Mouse (Mus musculus) small intestine, adult 2 months (tissue): ENCODE data around the gene Cend1. TPM values are rescaled to one million over a fixed set of nuclear protein-coding genes. Genes with fewer than 3 reads are reported as not detected.

ENCODE experiments used
- H3K27ac ChIP-seq: fragments of 200-500 bp; 2 replicates; pipeline ENCODE4 v1.5.1; 2012; ENCODE audit warnings: low read depth, low read length, control low read depth, inconsistent platforms; ENCODE audit not compliant: insufficient read depth
- H3K27me3 ChIP-seq: fragments of 200-500 bp; 2 replicates; pipeline ENCODE4 v1.6.1; 2012; ENCODE audit warnings: mild to moderate bottlenecking, moderate library complexity, low read length, inconsistent platforms; ENCODE audit not compliant: control insufficient read depth, insufficient read depth
- H3K36me3 ChIP-seq: fragments of 200-500 bp; 2 replicates; pipeline ENCODE4 v1.6.1; 2012; ENCODE audit warnings: mild to moderate bottlenecking, low read length, control low read depth, inconsistent platforms; ENCODE audit not compliant: control insufficient read depth, insufficient read depth
- H3K4me1 ChIP-seq: fragments of 200-500 bp; 2 replicates; pipeline ENCODE4 v1.6.1; 2012; ENCODE audit warnings: low read length, inconsistent platforms, mixed read lengths; ENCODE audit not compliant: control insufficient read depth, insufficient read depth, insufficient read length
- H3K4me3 ChIP-seq: fragments of 200-500 bp; 2 replicates; pipeline ENCODE4 v1.5.1; 2012; ENCODE audit warnings: low read depth, mild to moderate bottlenecking, control low read depth, inconsistent platforms, low read length, moderate library complexity
- CTCF ChIP-seq: fragments of 200-500 bp; IDR thresholded peaks from 2 replicates; pipeline ENCODE4 v1.5.1; 2012; ENCODE audit warnings: low read depth, mild to moderate bottlenecking, control low read depth, inconsistent platforms, low read length, moderate library complexity, mixed read lengths; ENCODE audit not compliant: insufficient replicate concordance, insufficient read length; ENCODE audit errors: extremely low read depth
- POLR2A ChIP-seq: fragments of 200-500 bp; IDR thresholded peaks from 2 replicates; pipeline ENCODE4 v1.6.1; 2012; ENCODE audit warnings: low read depth, mild to moderate bottlenecking, control low read depth, inconsistent platforms, low read length, moderate library complexity
- WGBS: fragments of 180-500 bp; shearing (Covaris S2); methylation state at CpG from one replicate; pipeline ENCODE4 v1.1.7; 2018; 5-methylcytosine and 5-hydroxymethylcytosine counted together
- polyA plus RNA-seq: library from polyadenylated mRNA; depleted of rRNA; stranded (reverse); fragments of >200 nt; gene quantifications from 2 replicates; pipeline ENCODE4 v1.2.3, GENCODE M21; 2012

The Cend1 gene
- polyA plus RNA-seq, 1 experiment, result 1.0 TPM

DNA sequence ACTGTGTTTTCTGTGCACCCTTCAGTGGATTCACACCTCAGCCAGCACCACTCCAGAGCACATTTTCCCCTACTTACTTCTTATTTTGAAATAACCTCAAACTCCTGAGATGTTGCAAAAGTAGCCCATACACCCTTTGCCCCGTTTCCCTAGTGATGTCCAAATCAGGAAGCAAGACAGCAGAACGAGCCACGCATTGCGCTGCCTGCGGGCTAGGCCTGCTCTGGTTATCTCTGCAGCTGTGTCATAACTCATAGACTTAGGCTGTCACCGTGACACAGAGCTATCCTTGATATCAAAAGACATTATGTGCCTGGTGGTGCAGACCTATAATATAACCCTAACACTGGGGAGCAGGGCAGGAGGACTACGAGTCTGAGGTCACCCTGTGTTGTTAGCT, 35.1 kb downstream of the Cend1 start:
- H3K27ac ChIP-seq, result peak overlapping the region; percentile 14; the same call in 1 of the 2 replicates
- peaks cover 17% of the 10 kb centered on the region for H3K4me1 ChIP-seq
- TF ChIP-seq CTCF, result no peak
- no peak for TF ChIP-seq POLR2A
- H3K4me3 ChIP-seq, result no peak overlapping the region
- 26% methylated on average over 7 of the region's 7 CpGs for WGBS
- no peaks in the 10 kb centered on the region for H3K27me3 ChIP-seq
- H3K36me3 ChIP-seq, result peaks cover 25% of the 10 kb centered on the region

DNA sequence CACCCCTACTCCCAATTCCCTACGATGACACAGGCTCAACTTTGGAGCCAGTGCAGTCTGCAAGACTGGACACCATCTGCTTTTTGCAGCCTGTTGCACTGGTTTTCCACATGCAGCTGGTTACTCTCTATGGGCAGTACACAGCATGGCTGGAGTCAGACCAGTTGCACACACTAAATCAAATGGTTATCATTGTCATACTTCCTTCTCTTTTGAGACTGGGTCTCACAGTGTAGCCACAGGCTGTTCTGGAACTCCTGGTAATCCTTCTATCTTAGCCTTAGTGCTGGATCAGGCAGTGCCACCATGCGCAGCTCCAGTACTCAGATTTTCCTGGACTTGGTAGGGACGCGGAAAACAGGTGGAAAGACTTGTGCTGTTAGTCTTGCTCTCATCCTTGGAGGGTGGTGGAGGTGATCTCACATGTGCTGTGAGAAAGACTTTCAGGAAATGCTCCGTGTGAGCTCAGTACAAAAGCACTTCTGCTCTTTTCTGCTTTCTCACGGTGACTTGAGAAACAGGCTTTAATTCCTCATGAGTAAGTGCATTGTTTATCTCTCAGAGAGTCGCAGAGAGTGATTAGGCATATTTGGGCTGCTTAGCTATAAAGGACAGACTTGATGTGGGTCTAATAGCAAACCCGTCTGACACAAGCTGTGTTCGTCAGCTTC, 36.6 kb downstream of the Cend1 start:
- Histone ChIP-seq H3K4me3 (peak overlapping the region; percentile 84), H3K36me3 (peaks cover 14% of the 10 kb centered on the region), H3K4me1 (peaks cover 18% of the 10 kb centered on the region), H3K27me3 (no peaks in the 10 kb centered on the region), H3K27ac (peak overlapping the region; percentile 53)
- TF ChIP-seq CTCF (no peak), POLR2A (no peak)
- 3% methylated on average over 9 of the region's 9 CpGs for WGBS

DNA sequence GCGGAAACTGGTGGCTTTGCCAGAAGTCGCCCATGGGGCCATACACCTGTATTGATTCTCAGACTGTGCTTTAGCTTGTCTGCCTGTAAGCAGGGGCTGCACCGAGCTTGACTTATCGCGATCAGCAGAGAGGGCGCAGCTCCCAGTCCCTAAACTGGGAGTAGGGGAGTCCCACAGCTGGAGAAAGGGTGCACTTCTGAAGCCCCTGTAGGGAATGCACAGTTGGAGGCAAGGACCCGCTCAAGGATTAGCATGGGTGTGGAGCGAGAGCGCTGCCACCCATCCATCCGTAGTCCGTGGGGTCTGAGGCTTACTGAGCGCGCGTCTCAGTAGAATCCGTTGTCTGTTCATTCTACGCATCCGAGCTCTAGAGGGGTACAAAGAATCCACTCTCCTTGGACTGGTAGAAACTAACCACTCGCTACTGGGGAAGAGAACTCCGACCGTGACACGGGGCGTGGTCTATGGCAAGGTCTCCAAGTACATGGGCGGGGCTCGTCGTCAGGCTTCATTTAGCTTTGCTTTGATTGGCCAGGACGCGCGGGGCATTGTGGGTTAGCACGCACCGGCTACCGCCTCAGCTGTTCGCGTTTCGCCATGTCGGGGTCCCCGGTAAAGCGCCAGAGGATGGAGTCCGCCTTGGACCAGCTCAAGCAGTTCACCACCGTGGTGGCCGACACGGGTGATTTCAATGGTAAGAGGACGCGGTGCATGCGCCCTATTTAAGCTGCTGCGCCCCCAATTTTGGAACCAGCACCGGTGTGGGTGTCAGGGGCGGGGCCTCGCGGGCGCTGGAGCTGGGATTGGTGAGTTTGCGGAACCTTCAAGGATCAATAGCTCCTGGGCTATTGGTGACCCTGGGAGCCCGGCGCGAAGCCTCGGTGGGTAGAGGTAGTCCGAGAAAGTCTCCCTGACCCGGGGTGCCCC, 37.4 kb downstream of the Cend1 start, which contains the start of gene Taldo1:
Gene Taldo1 (plus strand): TSS at position 575 of the 927 bp plus-strand sequence.
- Histone ChIP-seq H3K36me3 (peaks cover 11% of the 10 kb centered on the region), H3K4me1 (peaks cover 21% of the 10 kb centered on the region), H3K27me3 (no peaks in the 10 kb centered on the region), H3K4me3 (peak within 1 kb of the TSS; percentile 84), H3K27ac (peak within 1 kb of the TSS; percentile 96)
- TF ChIP-seq POLR2A (no peak), CTCF (no peak)
- under 1% methylated on average over 57 of the region's 57 CpGs for WGBS

DNA sequence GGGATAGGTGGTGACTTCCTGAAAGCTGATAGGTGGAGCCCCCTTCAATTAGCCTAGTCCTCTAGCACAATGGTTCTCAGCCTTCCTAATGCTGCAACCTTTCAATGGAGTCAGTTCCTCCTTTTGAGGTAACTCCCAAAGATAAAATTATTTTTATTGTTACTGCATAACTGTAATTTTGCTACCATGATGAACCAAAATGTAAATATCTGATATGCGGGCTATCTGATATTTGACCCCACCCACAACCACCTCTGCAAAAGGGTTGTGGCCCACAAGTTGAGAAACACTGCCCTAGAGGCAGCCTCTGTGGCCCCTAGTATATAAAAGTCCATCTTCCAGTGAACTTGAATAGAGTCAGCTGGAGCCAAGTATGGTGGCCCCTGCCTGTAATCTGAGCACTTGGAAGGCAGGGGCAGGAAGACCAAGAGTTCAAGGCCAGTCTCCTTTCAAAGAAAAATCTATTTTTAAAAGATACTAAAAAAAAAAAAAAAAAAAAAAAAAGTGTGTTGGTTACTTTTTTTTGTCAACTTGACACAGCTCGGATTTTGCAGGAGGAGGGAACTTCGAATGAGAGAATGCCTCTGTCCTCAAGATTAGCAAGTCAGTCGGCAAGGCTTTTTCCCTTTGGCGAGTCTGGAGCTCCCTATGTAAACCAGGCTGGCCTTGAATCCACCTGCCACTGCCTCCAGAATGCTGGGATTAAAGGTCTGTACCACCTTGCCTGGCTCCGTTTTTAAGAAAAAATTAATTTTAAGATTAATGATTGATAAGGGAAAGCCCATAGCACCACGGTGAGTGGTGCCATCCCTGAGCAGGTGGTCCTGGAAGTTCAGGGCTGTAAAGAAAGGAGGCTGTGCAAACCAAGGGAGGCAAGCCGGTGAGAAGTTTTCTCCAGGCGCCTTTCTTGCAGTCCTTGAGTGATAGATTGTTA, 38.7 kb downstream of the Cend1 start:
- Histone ChIP-seq H3K27me3 (no peaks in the 10 kb centered on the region), H3K36me3 (peaks cover under 1% of the 10 kb centered on the region), H3K4me3 (peak overlapping the region; percentile 5; the same call in 1 of the 2 replicates), H3K27ac (peak overlapping the region; percentile 85), H3K4me1 (peaks cover 18% of the 10 kb centered on the region)
- 20% methylated on average over 9 of the region's 9 CpGs for WGBS
- TF ChIP-seq POLR2A (no peak), CTCF (no peak)

GRCm38 (mm10) chr7:141388487-141389109, 40.7 kb downstream of the Cend1 start:
- no peaks in the 10 kb centered on the region for H3K27me3 ChIP-seq
- H3K27ac ChIP-seq, result peak overlapping the region; percentile 85
- TF ChIP-seq POLR2A, result no peak
- TF ChIP-seq CTCF, result no peak
- peaks cover 14% of the 10 kb centered on the region for H3K4me1 ChIP-seq
- no peaks in the 10 kb centered on the region for H3K36me3 ChIP-seq
- 22% methylated on average over 3 of the region's 3 CpGs for WGBS
- no peak overlapping the region for H3K4me3 ChIP-seq

DNA sequence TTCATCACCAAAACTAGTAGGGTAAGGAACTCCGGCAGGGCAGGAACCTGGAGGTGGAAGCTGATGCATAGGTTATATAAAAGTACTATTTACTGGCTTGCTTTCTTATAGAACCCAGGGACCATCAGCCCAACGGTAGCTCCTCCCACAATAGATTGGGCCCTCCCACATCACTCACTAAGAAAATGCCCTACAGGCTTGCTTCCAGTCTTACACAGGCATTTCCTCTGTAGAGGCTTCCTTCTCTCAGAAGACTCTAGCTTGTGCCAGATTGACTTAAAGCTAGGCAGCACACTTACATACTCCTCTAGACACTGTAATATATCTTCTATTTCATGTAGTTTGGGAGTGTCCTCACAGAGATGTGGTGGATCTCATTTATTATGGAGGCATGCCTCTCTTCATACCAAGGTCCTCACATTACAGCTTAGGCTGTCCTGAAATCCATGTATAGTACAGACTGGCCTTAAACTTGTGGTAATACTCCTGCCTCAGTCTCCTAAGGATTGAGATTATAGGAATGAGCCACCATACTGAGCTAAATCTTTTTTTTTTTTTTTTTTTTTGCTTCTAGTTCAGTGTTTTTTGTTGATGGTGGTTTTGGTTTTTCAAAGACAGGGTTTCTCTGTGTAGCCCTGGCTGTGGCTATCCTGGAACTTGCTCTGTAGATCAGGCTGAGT, 41.3 kb downstream of the Cend1 start:
- H3K4me1 ChIP-seq, result peaks cover 12% of the 10 kb centered on the region

More for the DNA sequence above, 41.3 kb downstream of the Cend1 start:
- Histone ChIP-seq H3K27ac (peak overlapping the region; percentile 78), H3K4me3 (no peak overlapping the region), H3K36me3 (no peaks in the 10 kb centered on the region), H3K27me3 (no peaks in the 10 kb centered on the region)
- TF ChIP-seq POLR2A (no peak), CTCF (no peak)
- 45% methylated on average over 2 of the region's 2 CpGs for WGBS
